Mouse (Mus musculus) intestine, embryonic 14.5 days (tissue): ENCODE data around the gene Mms19. TPM values are rescaled to one million over a fixed set of nuclear protein-coding genes. Genes with fewer than 3 reads are reported as not detected.

Experiments
- ATAC-seq: fragments of 200-750 bp; cut with Nextera tagmentation; replicated peaks from 2 replicates; pipeline ENCODE4 v1.8.0; 2017; ENCODE audit warnings: low read depth, moderate number of reproducible peaks, moderate TSS enrichment, moderate library complexity; ENCODE audit not compliant: low FRiP score, low TSS enrichment
- DNase-seq: peaks from one replicate; pipeline ENCODE4 v3.0.0-alpha.2; 2018; ENCODE audit warnings: low spot score
- H3K27ac ChIP-seq: fragments of 300-500 bp; sonication (generic); 2 replicates; pipeline ENCODE4 v1.5.1; 2014; ENCODE audit warnings: low read depth, mild to moderate bottlenecking, control low read depth
- H3K27me3 ChIP-seq: fragments of 300-500 bp; sonication (generic); replicated peaks from 2 replicates; pipeline ENCODE4 v1.6.1; 2014; ENCODE audit warnings: low read length, control low read depth; ENCODE audit not compliant: control insufficient read depth, insufficient read depth
- H3K36me3 ChIP-seq: fragments of 300-500 bp; sonication (generic); 2 replicates; pipeline ENCODE4 v1.6.1; 2014; ENCODE audit warnings: low read length, control low read depth; ENCODE audit not compliant: control insufficient read depth, insufficient read depth
- H3K4me1 ChIP-seq: fragments of 300-500 bp; sonication (generic); replicated peaks from 2 replicates; pipeline ENCODE4 v1.6.1; 2014; ENCODE audit warnings: low read length, control low read depth, mixed read lengths; ENCODE audit not compliant: control insufficient read depth, insufficient read depth
- H3K4me2 ChIP-seq: fragments of 300-500 bp; sonication (generic); 2 replicates; pipeline ENCODE4 v1.6.1; 2014; ENCODE audit warnings: low read length
- H3K4me3 ChIP-seq: fragments of 300-500 bp; sonication (generic); 2 replicates; pipeline ENCODE4 v1.5.1; 2014; ENCODE audit warnings: low read depth, low read length, control low read depth, mixed read lengths
- H3K9ac ChIP-seq: fragments of 300-500 bp; sonication (generic); 2 replicates; pipeline ENCODE4 v1.6.1; 2014; ENCODE audit warnings: mild to moderate bottlenecking, low read length
- H3K9me3 ChIP-seq: fragments of 300-500 bp; sonication (generic); 2 replicates; pipeline ENCODE4 v1.6.1; 2016; ENCODE audit warnings: low read length, control low read depth; ENCODE audit not compliant: control insufficient read depth
- WGBS: fragments of 180-500 bp; shearing (Covaris S2); extraction: QIAGEN DNeasy Blood & Tissue Kit; methylation state at CpG from one replicate; pipeline ENCODE4 v1.1.7; 2014; 5-methylcytosine and 5-hydroxymethylcytosine counted together
- polyA plus RNA-seq: library from polyadenylated mRNA; unstranded; fragments of >200 nt; fragmentation: Nextera tagmentation; extraction: Ambion mirVana; gene quantifications from 2 replicates; pipeline ENCODE4 v1.2.1, GENCODE M21; 2014

Mms19 gene
- polyA plus RNA-seq, 1 experiment from 2014 or later = 36.3 TPM

DNA sequence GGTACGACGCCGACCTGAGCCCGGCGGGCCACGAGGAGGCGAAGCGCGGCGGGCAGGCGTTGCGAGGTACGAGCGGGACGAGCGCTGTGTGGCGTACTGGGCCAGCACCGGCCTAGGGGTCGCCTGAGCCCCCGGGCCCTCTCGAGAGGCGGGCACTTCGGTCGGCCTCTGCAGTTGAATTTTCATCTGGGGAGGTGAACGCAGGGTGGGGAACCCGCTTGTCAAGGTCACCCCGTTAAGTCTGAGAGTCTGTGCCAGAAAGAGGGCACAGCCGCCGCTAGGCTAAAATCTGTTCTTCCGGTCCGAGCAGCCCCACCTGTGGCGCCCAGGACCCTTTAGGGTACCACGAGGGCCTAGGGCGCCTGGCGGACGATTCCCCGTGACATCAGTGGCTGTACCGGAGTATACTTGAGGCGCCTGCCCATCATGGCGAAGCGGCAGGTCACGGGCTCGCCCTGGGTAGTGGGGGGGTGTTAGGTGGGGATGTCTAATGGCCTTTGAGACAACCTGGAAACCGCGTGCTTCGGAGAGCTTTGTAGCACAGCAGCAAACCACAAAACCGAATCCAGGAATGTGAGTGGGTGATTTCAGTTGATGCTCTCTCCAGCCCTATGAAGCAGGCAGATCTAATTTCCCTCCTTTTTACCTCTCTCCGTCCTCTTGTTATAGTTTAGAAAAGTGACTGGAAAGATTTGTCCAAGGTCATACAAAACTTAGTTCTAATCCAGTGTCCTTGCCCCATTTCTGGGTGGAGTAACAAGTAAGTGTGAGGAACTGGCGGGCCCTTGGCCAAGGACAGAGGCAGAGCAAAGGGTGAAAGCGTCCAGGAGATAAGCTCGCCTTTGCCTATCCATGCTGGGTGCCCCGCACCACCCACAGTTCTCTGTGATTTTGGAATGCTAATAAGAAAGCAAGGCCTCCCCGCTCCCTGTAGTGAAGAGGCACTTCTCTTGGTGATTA lies 68.6 kb downstream of the Mms19 start:
- Histone ChIP-seq H3K9me3 (no peaks in the 10 kb centered on the region), H3K9ac (peak overlapping the region; percentile 95), H3K27me3 (no peaks in the 10 kb centered on the region), H3K4me3 (peak overlapping the region; percentile 98), H3K4me2 (peak overlapping the region; percentile 60), H3K4me1 (peaks cover 20% of the 10 kb centered on the region), H3K36me3 (peaks cover 32% of the 10 kb centered on the region), H3K27ac (peak overlapping the region; percentile 91)
- ATAC-seq = peak; percentile 67
- peak; percentile 75 for DNase-seq
- WGBS = under 1% methylated on average over 46 of the region's 53 CpGs

DNA sequence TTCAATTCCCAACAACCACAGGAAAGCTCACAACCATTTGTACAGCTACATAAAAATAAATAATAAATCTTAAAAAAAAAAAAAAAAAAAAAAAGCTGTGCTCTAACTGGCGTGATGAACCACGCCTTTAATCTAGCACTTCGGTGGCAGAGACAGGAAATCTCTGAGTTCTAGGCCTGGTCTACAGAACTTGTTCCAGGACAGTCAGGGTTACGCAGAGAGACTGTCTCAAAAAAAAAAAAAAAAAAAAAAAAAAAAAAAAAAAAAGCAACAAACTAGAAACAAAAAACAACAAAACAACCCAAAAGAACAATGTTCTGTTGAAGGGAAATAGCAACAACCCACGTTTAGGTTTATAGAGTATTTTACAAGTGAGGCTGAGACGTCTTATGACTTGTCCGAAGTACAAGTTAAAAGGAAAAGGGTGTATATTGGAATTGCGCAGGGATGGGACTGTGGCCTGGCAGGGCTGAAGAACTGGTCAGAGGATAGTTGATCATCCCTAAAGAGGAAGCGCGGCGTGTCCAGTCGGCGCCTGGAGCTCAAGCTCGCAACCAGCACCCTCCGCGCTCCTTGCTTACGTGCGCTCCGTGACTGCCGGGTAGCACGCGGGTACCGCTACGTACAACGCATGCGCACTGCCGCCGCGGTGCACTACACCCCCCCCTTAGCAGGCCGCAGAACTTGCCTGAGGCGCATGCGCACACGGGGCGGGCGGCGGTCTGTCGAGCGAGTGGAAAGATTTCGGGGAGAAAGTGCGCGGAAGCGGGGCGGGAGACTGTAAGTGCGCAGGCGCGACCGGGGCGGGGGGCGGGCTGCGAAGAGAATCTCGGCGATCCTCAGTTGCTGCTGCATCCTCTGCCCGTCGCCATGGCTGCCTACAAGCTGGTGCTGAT lies 69.5 kb downstream of the Mms19 start, which contains the start of gene Pgam1:
Pgam1 (plus strand) TSS at position 746 of the 896 bp plus-strand sequence.
- peaks cover 20% of the 10 kb centered on the region for H3K4me1 ChIP-seq
- peak; percentile 91 for ATAC-seq
- peak within 1 kb of the TSS; percentile 98 for H3K4me3 ChIP-seq
- peak within 1 kb of the TSS; percentile 91 for H3K27ac ChIP-seq
- peak; percentile 99 for DNase-seq
- H3K9me3 ChIP-seq = no peaks in the 10 kb centered on the region
- 5% methylated on average over 54 of the region's 54 CpGs for WGBS
- no peaks in the 10 kb centered on the region for H3K27me3 ChIP-seq
- H3K36me3 ChIP-seq = peaks cover 22% of the 10 kb centered on the region
- peak within 1 kb of the TSS; percentile 95 for H3K9ac ChIP-seq
- peak within 1 kb of the TSS; percentile 62 for H3K4me2 ChIP-seq

DNA sequence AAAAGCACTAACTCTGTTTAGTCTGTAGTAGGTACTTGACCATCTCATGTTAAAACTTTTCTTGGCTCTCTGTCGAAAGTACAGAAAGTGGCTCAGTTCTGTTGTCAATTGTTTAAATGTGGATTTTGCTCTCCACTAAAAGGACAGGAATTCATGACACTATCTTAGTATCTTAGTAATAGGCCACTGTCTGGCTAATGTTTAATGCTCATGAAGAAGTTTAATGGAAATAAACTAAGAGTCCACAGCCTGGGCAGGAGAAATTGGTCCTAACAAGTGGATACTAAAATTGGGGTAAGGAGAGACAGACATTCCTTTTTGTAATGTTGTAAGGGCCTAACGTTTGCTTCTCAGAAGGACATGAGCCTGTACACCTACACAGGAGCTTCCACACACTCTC lies 70.6 kb downstream of the Mms19 start:
- H3K4me1 ChIP-seq = peaks cover 20% of the 10 kb centered on the region
- H3K4me3 ChIP-seq = no peak overlapping the region
- ATAC-seq = no peak
- H3K4me2 ChIP-seq = no peak overlapping the region
- 74% methylated on average over 2 of the region's 2 CpGs for WGBS
- H3K27me3 ChIP-seq = no peaks in the 10 kb centered on the region
- H3K9me3 ChIP-seq = no peaks in the 10 kb centered on the region
- H3K27ac ChIP-seq = no peak overlapping the region
- H3K36me3 ChIP-seq = peaks cover 12% of the 10 kb centered on the region
- no peak for DNase-seq
- no peak overlapping the region for H3K9ac ChIP-seq

DNA sequence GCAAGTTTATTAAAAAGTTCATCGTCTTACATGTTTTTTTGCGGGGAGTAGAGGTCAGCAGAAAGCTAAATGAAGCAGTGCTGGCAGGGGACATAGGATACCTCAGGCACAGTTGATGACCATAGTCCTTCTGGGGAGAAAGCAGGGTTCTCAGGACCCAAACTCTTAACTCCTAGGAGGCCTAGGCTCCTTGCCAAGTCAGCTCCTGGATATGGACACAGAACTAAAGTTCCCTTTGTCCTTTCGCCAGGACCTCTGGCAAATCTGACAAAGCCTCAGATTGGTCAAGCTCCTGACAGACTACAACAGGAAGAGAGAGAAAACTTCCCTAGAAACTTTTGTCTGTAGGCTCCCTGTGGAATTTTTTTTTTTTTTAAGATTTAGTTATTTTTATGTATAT lies 72.2 kb downstream of the Mms19 start:
- no peak overlapping the region for H3K4me2 ChIP-seq
- no peak overlapping the region for H3K4me3 ChIP-seq
- WGBS = 89% methylated on average over 3 of the region's 3 CpGs
- DNase-seq (no peak), ATAC-seq (no peak)
- no peaks in the 10 kb centered on the region for H3K27me3 ChIP-seq
- H3K9me3 ChIP-seq = no peaks in the 10 kb centered on the region
- H3K4me1 ChIP-seq = peaks cover 13% of the 10 kb centered on the region
- 0 out of 2 replicates have a peak, but pooled peaks cover 4% of the 10 kb centered on the region for H3K36me3 ChIP-seq
- H3K9ac ChIP-seq = no peak overlapping the region
- H3K27ac ChIP-seq = no peak overlapping the region

- no peak overlapping the region for H3K4me3 ChIP-seq
- H3K9ac ChIP-seq = no peak overlapping the region
- peaks cover 7% of the 10 kb centered on the region for H3K4me1 ChIP-seq
- ATAC-seq = no peak
- WGBS = 34% methylated on average over 8 of the region's 8 CpGs
- no peaks in the 10 kb centered on the region for H3K27me3 ChIP-seq
- no peak overlapping the region for H3K4me2 ChIP-seq
- DNase-seq = no peak
- no peaks in the 10 kb centered on the region for H3K9me3 ChIP-seq
- H3K27ac ChIP-seq = 0 out of 2 replicates have a peak overlapping the region, but pooled peaks have one; percentile 18
- H3K36me3 ChIP-seq = no peaks in the 10 kb centered on the region
Measured at GRCm38 (mm10) chr19:41907079-41907760, 73.7 kb downstream of the Mms19 start.

- ATAC-seq (no peak), DNase-seq (no peak)
- no peaks in the 10 kb centered on the region for H3K9me3 ChIP-seq
- H3K27ac ChIP-seq = 0 out of 2 replicates have a peak overlapping the region, but pooled peaks have one; percentile 18
- H3K27me3 ChIP-seq = no peaks in the 10 kb centered on the region
- no peak overlapping the region for H3K4me2 ChIP-seq
- peaks cover 7% of the 10 kb centered on the region for H3K4me1 ChIP-seq
- WGBS = 54% methylated on average over 6 of the region's 6 CpGs
- H3K36me3 ChIP-seq = no peaks in the 10 kb centered on the region
- no peak overlapping the region for H3K4me3 ChIP-seq
- no peak overlapping the region for H3K9ac ChIP-seq
Measured at GRCm38 (mm10) chr19:41906311-41907078, 74.5 kb downstream of the Mms19 start.

GRCm38 (mm10) chr19:41905246-41905645 lies 75.7 kb downstream of the Mms19 start:
- H3K4me2 ChIP-seq = no peak overlapping the region
- no peak overlapping the region for H3K27ac ChIP-seq
- 89% methylated on average over 2 of the region's 2 CpGs for WGBS
- ATAC-seq = no peak
- no peaks in the 10 kb centered on the region for H3K36me3 ChIP-seq
- no peak for DNase-seq
- H3K4me3 ChIP-seq = no peak overlapping the region
- no peak overlapping the region for H3K9ac ChIP-seq
- peaks cover 7% of the 10 kb centered on the region for H3K4me1 ChIP-seq
- no peaks in the 10 kb centered on the region for H3K27me3 ChIP-seq
- no peaks in the 10 kb centered on the region for H3K9me3 ChIP-seq
